Mouse (Mus musculus) c-Kit-positive CD71-positive TER-119-positive erythroid progenitor cells, embryonic 14.5 days (primary cell): ENCODE measurements around the gene Gmppb.

Experiments used
- DNase-seq: peaks from one replicate; pipeline ENCODE4 v3.0.0-alpha.2; 2013; ENCODE audit warnings: low spot score

The Gmppb gene

DNA sequence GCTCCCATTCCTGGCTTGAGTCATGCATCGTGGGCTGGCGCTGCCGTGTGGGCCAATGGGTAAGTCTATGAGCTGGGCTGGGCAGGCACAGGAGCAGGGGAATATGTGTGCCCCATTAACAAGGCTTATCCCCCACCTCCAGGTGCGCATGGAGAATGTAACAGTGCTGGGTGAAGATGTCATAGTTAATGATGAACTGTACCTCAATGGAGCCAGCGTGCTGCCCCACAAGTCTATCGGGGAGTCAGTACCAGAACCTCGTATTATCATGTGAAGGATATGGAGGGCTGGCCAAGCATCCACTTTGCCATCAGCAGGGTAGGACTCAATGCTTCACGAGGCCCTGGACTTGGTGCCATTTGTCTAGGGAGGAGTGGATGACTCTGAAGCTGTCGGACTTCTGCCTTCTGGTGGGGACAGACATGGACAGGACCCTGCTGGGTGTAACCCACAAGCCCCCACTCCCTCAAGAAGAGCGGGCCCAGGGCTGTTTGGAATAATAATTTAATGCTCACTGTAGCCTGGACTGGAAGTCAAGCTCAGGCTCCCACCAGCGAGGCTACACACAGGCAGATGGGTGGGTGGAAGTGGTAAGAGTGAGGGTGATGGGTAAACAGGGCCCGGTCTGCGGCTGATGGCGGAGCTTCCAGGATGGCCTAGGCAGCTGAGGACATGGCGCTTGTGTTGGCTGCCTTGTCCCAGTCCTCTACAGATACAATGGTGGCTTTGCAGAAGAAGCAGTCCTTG is 2.3 kb downstream of the Gmppb start:
- DNase-seq: no peak

DNA sequence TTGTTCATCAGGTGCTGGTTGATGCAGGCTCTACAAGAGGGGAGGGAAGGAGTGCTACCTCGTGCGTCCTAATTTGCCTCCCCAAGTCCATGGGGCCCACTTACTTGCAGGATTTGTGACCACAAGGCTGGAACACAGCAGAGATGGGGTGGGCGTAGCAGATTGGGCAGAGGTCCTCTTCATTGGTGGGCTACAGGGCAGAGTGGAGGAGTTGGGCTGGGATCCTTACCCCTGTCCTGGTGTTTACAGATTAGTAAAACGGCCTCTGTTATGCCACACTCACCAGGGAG is 2.8 kb downstream of the Gmppb start:
- no peak for DNase-seq

- DNase-seq: no peak
Observed at GRCm38 (mm10) chr9:108052411-108052810, 3.4 kb downstream of the Gmppb start.

DNA sequence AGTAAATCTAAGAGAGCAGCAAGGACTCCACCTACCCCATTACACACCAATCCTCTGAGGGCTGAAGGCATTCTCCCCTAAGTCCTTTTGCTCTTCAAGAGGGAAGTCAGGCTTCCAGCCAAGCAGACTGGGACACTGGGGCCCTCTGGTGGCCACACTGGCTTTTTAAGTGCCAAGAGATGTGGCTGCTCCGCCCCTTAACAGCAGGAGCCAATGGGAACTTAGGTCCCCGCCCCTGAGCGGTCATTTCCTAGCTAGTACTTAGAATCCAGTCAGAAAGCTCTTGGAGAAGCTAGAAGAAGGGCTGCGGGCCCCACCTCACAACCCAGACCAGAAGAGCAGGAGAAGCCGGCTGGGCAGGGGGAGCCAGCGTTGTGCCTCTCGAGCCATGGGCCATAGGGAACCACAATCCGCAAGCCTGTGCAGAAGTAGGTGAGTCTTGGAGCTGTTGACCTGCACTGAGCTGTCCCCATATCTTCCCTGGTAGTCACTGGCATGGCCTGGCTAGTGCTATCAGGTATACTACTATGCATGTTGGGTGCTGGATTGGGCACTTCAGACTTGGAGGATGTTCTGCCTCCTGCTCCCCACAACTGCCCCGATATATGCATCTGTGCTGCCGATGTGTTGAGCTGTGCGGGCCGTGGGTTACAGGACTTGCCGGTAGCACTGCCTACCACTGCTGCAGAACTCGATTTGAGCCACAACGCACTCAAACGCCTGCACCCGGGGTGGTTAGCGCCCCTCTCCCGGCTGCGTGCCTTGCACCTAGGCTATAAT is 4.0 kb downstream of the Gmppb start, which contains the start of gene Amigo3:
Amigo3 (plus strand) TSS at position 275 of the 780 bp plus-strand sequence.
- DNase-seq: peak; percentile 98

GRCm38 (mm10) chr9:108053665-108054225 is 4.7 kb downstream of the Gmppb start:
- no peak for DNase-seq

GRCm38 (mm10) chr9:108054331-108055040 is 5.4 kb downstream of the Gmppb start:
- DNase-seq: no peak

GRCm38 (mm10) chr9:108055061-108055460 is 6.0 kb downstream of the Gmppb start:
- no peak for DNase-seq

- no peak for DNase-seq
Observed at GRCm38 (mm10) chr9:108055661-108056237, 6.7 kb downstream of the Gmppb start.

DNA sequence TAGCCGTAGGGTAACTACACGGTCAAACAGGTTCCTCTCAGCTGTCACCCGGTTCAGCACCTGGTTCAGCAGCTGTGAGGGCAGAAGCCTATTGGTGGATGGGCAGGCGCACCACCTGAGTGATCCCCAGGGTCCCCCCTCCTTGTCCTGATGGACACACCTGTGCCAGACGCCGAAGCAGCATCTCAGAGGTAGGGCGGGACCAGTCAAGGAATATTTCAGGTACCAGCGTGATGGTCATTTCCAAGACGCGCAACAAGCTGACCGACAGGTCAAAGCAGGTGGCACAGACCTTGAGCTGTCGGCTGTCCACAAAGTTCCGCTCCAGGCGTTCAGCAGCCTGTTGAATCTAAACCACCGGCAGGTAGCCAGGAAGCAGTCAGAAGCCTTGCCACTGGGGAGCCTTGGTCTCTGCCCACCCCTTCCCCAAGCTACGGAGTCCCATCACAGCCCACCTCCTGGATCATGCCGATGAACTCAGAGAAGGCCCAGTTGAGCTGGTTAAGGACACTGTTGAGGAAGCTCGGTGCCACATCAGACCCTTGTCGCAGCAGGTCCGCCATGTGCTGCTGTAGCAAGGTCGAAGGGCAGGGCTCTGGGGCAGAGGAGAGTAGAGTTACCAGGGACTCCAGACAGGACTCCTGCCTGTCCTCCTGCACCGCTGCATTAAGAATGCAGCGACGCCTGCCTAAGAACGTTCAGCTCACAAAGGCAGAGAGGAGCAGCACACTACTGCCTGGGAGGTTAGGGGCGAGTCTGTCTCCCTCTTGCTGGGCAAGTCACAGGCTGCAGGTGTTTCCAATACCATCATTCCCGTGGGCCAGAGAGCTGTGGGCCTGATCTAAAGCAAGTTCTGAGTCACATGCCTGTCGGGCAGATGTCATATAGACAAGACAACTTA is 7.6 kb downstream of the Gmppb start:
- DNase-seq: no peak

DNA sequence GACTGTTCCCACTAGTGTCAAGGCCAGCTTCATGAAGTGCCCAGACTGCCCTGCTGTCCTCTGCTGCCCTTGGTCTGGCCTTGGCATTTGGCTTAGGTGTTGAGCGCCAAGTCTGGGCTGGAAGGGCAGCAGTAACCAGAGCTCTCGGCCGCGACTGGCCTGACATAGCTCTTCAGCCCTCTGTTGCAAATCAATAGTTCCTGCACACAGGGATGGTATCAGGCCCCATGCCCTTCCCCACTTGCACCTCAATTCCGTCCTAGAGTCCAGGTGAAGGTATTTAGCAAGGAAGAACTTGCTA is 8.2 kb downstream of the Gmppb start:
- no peak for DNase-seq

DNA sequence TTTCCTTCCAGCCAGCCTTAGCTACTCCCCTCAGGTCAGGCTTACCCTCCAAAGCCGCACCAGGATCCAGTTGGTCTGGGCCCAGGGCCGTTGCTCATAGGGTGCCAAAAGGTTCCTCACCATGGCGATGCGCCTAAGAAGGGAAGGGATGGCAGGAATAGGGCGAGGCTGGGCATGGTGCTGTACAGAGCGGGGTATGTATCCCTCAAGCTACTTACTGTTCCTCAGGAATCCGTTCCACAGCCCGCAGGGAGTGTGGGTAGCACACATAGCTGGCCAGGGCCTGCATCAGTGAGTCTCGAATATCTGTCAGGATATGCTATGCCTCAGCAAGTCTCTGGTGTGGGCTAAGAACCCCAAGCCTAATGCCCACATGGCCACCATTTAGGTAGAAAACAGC is 9.2 kb downstream of the Gmppb start:
- no peak for DNase-seq

DNA sequence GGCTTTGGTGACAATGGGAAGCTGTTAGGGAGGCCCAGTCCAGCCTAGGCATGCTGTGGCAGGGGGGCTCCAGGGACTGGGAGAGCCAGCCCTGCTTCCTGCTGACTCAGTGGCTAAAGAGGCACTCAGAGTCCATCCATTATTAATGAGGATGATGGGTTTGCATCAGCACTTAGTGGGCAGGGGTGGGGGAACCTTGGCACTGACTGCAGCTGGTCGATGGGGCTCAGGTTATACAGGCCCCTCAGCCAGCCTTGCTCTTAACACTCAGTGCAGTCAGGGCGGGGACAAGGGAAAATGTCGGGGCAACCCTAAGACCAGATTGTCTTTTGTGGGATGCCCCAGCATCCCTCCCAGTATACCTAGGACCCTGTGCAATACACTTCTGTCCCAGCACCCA is 13.1 kb downstream of the Gmppb start:
- DNase-seq: no peak

GRCm38 (mm10) chr9:108063361-108063760 is 14.3 kb downstream of the Gmppb start:
- DNase-seq: no peak

GRCm38 (mm10) chr9:108065491-108066011 is 16.5 kb downstream of the Gmppb start:
- DNase-seq: peak; percentile 65

- no peak for DNase-seq
Observed at GRCm38 (mm10) chr9:108067199-108067598, 18.2 kb downstream of the Gmppb start.

DNA sequence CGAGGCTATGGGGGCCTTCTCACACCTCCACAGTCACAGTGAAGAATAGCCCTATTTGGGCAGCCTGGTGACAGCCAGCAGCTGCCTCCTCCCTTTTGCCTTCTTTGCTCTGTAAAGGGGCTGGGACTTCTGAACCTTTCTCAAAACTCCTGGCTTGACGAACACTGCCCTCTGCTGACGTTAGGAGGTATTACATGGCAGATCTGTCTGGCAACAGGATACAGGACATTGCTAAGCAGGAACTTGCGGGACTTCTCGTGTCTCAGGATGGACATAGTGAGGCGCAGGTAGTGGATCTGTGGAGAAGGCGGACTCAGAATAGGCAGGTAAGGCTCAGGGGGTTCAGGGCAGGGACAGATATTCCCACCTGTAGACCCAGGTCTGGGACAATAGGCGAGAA is 18.9 kb downstream of the Gmppb start:
- peak; percentile 87 for DNase-seq

DNA sequence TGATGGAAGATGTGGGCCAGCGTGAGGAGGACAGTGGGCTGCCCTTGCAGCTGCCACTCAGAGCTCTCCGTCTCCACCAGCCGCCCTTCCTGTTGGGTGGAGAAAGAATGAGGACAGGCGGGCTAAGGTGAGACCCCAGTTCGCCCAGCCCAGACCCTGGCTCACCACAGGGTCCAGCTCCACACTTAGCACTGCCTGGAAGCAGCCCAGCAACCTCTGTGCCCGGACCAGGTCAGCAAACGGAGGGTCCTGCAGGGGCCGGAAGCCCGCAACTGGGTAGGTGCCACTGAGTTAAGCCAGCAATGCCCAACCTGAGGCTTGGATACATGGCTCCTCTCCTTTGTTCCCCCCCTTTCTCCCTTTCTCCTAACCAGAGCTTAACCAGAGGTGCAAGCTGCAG is 20.0 kb downstream of the Gmppb start:
- DNase-seq: no peak

DNA sequence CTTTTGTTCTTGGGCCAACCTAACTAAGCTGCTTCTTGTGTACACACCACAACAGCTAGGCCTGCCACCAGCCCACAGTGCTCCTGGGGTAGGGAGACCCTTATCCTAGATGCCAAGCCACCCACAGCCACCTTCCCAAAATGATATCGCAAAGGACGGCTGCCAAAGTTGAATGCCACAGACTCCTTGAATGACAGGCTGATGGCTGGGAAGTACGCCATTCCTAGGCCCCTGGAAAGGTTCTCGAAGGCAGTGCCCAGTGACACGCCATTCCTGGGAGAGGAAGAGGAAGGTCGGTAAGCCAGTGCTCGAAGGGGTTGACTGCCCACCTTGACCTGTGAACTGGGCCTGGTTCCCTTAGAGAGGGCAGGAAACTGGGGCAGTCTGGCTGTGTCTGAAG is 20.5 kb downstream of the Gmppb start:
- DNase-seq: no peak

DNA sequence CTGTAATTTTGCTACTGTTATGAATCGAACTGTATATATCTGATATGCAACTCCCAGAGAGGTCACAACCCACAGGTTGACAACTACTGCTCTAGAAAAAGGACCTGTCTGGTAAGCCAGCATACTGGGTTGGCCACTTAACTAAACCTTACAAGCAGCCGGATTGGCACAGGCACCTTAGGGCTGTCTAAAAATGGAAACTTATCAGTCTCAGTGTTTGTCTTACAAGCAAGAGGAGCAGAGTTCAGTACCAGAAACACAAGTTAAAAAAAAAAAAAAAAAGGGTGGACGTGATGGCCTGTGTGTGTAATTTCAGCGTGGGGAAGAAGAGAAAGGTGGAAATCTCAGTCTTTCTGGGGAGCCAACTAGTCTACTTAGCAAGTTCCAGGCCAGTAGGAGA is 22.8 kb downstream of the Gmppb start:
- DNase-seq: no peak

DNA sequence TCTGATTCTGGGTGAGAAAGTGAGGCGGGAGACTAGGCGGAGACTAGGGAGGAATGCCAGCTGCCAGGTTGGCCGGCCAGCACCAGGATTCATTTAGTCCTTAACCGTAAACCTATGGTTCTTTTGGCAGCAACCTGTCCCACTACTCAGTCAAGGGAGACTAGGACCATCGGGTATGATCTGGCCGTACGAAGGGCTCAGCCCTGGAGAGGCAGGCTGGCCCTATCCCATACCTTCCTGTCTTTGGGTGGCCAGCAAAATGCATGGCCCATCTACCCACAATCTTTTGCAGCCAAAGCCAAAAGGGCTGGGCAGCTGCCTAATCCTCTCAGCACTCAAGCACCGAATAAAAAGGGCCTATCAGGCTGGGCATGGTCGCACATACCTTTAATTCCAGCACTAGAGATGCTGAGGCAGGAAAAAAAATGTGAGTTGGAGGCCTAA is 23.5 kb downstream of the Gmppb start:
- DNase-seq: no peak
